Mouse (Mus musculus): ENCODE results near the gene Cdc42ep1. TPM values are rescaled to one million over a fixed set of nuclear protein-coding genes. Genes with fewer than 3 reads are reported as not detected.

Gene Cdc42ep1
- total and polyA plus RNA-seq, 3 experiments = 0.04 to 1.7 TPM; not detected in 1

GRCm38 (mm10) chr15:78809739-78810138 lies 32.7 kb upstream of the Cdc42ep1 start:
- TF ChIP-seq E2F4 (IDR thresholded peaks at IDR 0.05; ENCODE audit: borderline replicate concordance, low read depth, low read length) (no peak), ZNF384 (IDR thresholded peaks at IDR 0.05; ENCODE audit: low read depth, low read length) (no peak), TAL1 (IDR thresholded peaks at IDR 0.05; ENCODE audit: low read length) (no peak), ZC3H11A (IDR thresholded peaks at IDR 0.05; ENCODE audit: low read depth, low read length) (no peak), MYC (IDR thresholded peaks at IDR 0.05; ENCODE audit: low read depth, low read length) (no peak), POLR2A (IDR thresholded peaks at IDR 0.05; ENCODE audit: control insufficient read depth in 1 of 2, insufficient read depth in 1 of 2, low read depth in 1 of 2, low read length in 2 of 2, poor library complexity in 1 of 2) (no peak), MXI1 (IDR thresholded peaks at IDR 0.05; ENCODE audit: low read depth, low read length) (no peak), POLR2AphosphoS2 (IDR thresholded peaks at IDR 0.05; ENCODE audit: low read length) (no peak), USF2 (IDR thresholded peaks at IDR 0.05; ENCODE audit: borderline replicate concordance in 1 of 2, insufficient read depth in 1 of 2, low read depth in 1 of 2, low read length in 2 of 2) (no peak), EP300 (IDR thresholded peaks at IDR 0.05; ENCODE audit: low read depth in 1 of 2, low read length in 2 of 2) (no peak), RAD21 (IDR thresholded peaks at IDR 0.05; ENCODE audit: low read depth, low read length) (no peak), ZMIZ1 (IDR thresholded peaks at IDR 0.05; ENCODE audit: low read depth, low read length) (no peak), CHD1 (IDR thresholded peaks at IDR 0.05; ENCODE audit: low read depth, low read length) (no peak), BHLHE40 (IDR thresholded peaks at IDR 0.05; ENCODE audit: borderline replicate concordance, low read depth, low read length) (no peak), KAT2A (conservative IDR thresholded peaks at IDR 0.05; ENCODE audit: low read depth, low read length) (no peak), NRF1 (IDR thresholded peaks at IDR 0.05; ENCODE audit: insufficient read depth, low read depth, low read length, poor library complexity, severe bottlenecking) (no peak), ZKSCAN1 (IDR thresholded peaks at IDR 0.05; ENCODE audit: low read depth, low read length) (no peak), POLR2AphosphoS5 (IDR thresholded peaks at IDR 0.05; ENCODE audit: borderline replicate concordance, low read depth, low read length) (no peak), TBP (IDR thresholded peaks at IDR 0.05; ENCODE audit: low read depth, low read length) (no peak)
- H3K27ac ChIP-seq (ENCODE audit: control insufficient read depth, low read depth, low read length) = no peak overlapping the region
- H3K4me3 ChIP-seq (ENCODE audit: control insufficient read depth in 1 of 2, insufficient read depth in 1 of 2, low read depth in 2 of 2, low read length in 2 of 2) = no peak overlapping the region
- no peak for DNase-seq (ENCODE audit: low read depth, low spot score)
- peaks cover 0 to 3% of the 10 kb centered on the region in 2 experiments; a peak in 2 of 4 replicates for H3K27me3 ChIP-seq (ENCODE audit: control insufficient read depth in 1 of 2, insufficient read depth in 2 of 2, low read length in 2 of 2)
- H3K79me2 ChIP-seq (ENCODE audit: control insufficient read depth, insufficient read depth, low read length, poor library complexity) = no peaks in the 10 kb centered on the region
- no peaks in the 10 kb centered on the region for H3K9me3 ChIP-seq (replicated peaks; ENCODE audit: insufficient read depth, low read length)
- no peak overlapping the region for H3K9ac ChIP-seq (ENCODE audit: control insufficient read depth, low read depth, low read length, poor library complexity, severe bottlenecking)
- H3K36me3 ChIP-seq (ENCODE audit: control insufficient read depth in 1 of 2, insufficient read depth in 2 of 2, low read length in 2 of 2) = no peaks in the 10 kb centered on the region
- peaks cover 0 to 11% of the 10 kb centered on the region in 2 experiments; a peak in 2 of 4 replicates for H3K4me1 ChIP-seq (ENCODE audit: control insufficient read depth in 1 of 2, insufficient read depth in 2 of 2, low read length in 2 of 2)

GRCm38 (mm10) chr15:78810146-78810545 lies 32.3 kb upstream of the Cdc42ep1 start:
- TF ChIP-seq ZMIZ1 (IDR thresholded peaks at IDR 0.05; ENCODE audit: low read depth, low read length) = no peak
- TF ChIP-seq RAD21 (IDR thresholded peaks at IDR 0.05; ENCODE audit: low read depth, low read length) = no peak
- TF ChIP-seq ETS1 (IDR thresholded peaks at IDR 0.05; ENCODE audit: low read depth, low read length) = no peak
- TF ChIP-seq POLR2A (IDR thresholded peaks at IDR 0.05; ENCODE audit: control insufficient read depth in 1 of 2, insufficient read depth in 1 of 2, low read depth in 1 of 2, low read length in 2 of 2, poor library complexity in 1 of 2) = no peak
- no peak for TF ChIP-seq GABPA (IDR thresholded peaks at IDR 0.05; ENCODE audit: low read depth, low read length)
- no peak for TF ChIP-seq CHD1 (IDR thresholded peaks at IDR 0.05; ENCODE audit: low read depth, low read length)
- no peak for TF ChIP-seq MAFK (IDR thresholded peaks at IDR 0.05; ENCODE audit: borderline replicate concordance, low read depth, low read length)
- no peak for TF ChIP-seq POLR2AphosphoS2 (IDR thresholded peaks at IDR 0.05; ENCODE audit: low read length)
- peaks cover 0 to 2% of the 10 kb centered on the region in 2 experiments; a peak in 2 of 4 replicates for H3K36me3 ChIP-seq (ENCODE audit: control insufficient read depth in 1 of 2, insufficient read depth in 2 of 2, low read length in 2 of 2)
- peak; percentile 58 for DNase-seq (ENCODE audit: low read depth, low spot score)
- H3K27me3 ChIP-seq (ENCODE audit: control insufficient read depth in 1 of 2, insufficient read depth in 2 of 2, low read length in 2 of 2) = peaks cover 0 to 3% of the 10 kb centered on the region in 2 experiments; a peak in 2 of 4 replicates
- H3K4me1 ChIP-seq (ENCODE audit: control insufficient read depth in 1 of 2, insufficient read depth in 2 of 2, low read length in 2 of 2) = peaks cover 1 to 13% of the 10 kb centered on the region in 2 experiments; a peak in 3 of 4 replicates
- no peaks in the 10 kb centered on the region for H3K79me2 ChIP-seq (ENCODE audit: control insufficient read depth, insufficient read depth, low read length, poor library complexity)
- H3K4me3 ChIP-seq (ENCODE audit: control insufficient read depth in 1 of 2, insufficient read depth in 1 of 2, low read depth in 2 of 2, low read length in 2 of 2) = no peak overlapping the region
- no peaks in the 10 kb centered on the region for H3K9me3 ChIP-seq (replicated peaks; ENCODE audit: insufficient read depth, low read length)
- no peak overlapping the region for H3K27ac ChIP-seq (ENCODE audit: control insufficient read depth, low read depth, low read length)
- no peak overlapping the region for H3K9ac ChIP-seq (ENCODE audit: control insufficient read depth, low read depth, low read length, poor library complexity, severe bottlenecking)

Measured in MEL (cell line).